Mouse (Mus musculus) liver, postnatal 0 days (tissue): Measurements from ENCODE around the gene Ddx42. TPM values are rescaled to one million over a fixed set of nuclear protein-coding genes. Genes with fewer than 3 reads are reported as not detected.

Experiments
- ATAC-seq: fragments of 200-750 bp; cut with Nextera tagmentation; 2 replicates; pipeline ENCODE4 v1.8.0; 2017; ENCODE audit warnings: mild to moderate bottlenecking, moderate library complexity
- DNase-seq: peaks from one replicate; pipeline ENCODE4 v3.0.0-alpha.2; 2016
- H3K27ac ChIP-seq: fragments of 300-500 bp; sonication (generic); 2 replicates; pipeline ENCODE4 v1.5.1; 2014; ENCODE audit warnings: antibody characterized with exemption, moderate library complexity, mild to moderate bottlenecking, low read depth
- H3K27me3 ChIP-seq: fragments of 300-500 bp; sonication (generic); 2 replicates; pipeline ENCODE4 v1.6.1; 2014; ENCODE audit warnings: low read length, control low read depth, mixed read lengths; ENCODE audit not compliant: insufficient read depth
- H3K36me3 ChIP-seq: fragments of 300-500 bp; sonication (generic); replicated peaks from 2 replicates; pipeline ENCODE4 v1.6.1; 2014; ENCODE audit warnings: mild to moderate bottlenecking, control low read depth, low read length, moderate library complexity, mixed read lengths; ENCODE audit not compliant: insufficient read depth
- H3K4me1 ChIP-seq: fragments of 300-500 bp; sonication (generic); 2 replicates; pipeline ENCODE4 v1.6.1; 2014; ENCODE audit warnings: antibody characterized with exemption, mild to moderate bottlenecking, control low read depth; ENCODE audit not compliant: insufficient read depth
- H3K4me2 ChIP-seq: fragments of 300-500 bp; sonication (generic); 2 replicates; pipeline ENCODE4 v1.6.1; 2014; ENCODE audit warnings: low read depth, mild to moderate bottlenecking, low read length, moderate library complexity, mixed read lengths
- H3K4me3 ChIP-seq: fragments of 300-500 bp; sonication (generic); 2 replicates; pipeline ENCODE4 v1.5.1; 2014; ENCODE audit warnings: low read depth, low read length
- H3K9ac ChIP-seq: fragments of 300-500 bp; sonication (generic); replicated peaks from 2 replicates; pipeline ENCODE4 v1.6.1; 2014; ENCODE audit warnings: mild to moderate bottlenecking, moderate library complexity
- H3K9me3 ChIP-seq: fragments of 300-500 bp; sonication (generic); 2 replicates; pipeline ENCODE4 v1.6.1; 2016; ENCODE audit warnings: mild to moderate bottlenecking, control low read depth, low read length, mixed read lengths
- CTCF ChIP-seq: sonication (generic); IDR thresholded peaks from 2 replicates; pipeline ENCODE4 v1.5.1; 2016; ENCODE audit warnings: antibody characterized with exemption, low read depth
- EP300 ChIP-seq: IDR thresholded peaks from 2 replicates; pipeline ENCODE4 v1.6.1; 2016; ENCODE audit warnings: antibody characterized with exemption, low read depth, mild to moderate bottlenecking
- WGBS: fragments of 180-500 bp; shearing (Covaris S2); extraction: QIAGEN DNeasy Blood & Tissue Kit; methylation state at CpG from one replicate; pipeline ENCODE4 v1.1.7; 2014; ENCODE audit not compliant: insufficient replicate concordance; 5-methylcytosine and 5-hydroxymethylcytosine counted together
- polyA plus RNA-seq: library from polyadenylated mRNA; unstranded; fragments of >200 nt; fragmentation: Nextera tagmentation; extraction: Ambion mirVana; gene quantifications from 2 replicates; pipeline ENCODE4 v1.2.1, GENCODE M21; 2015

Ddx42 gene
- polyA plus RNA-seq, 1 experiment from 2014 or later = 17.8 TPM

- no peak overlapping the region for H3K4me2 ChIP-seq
Observed at GRCm38 (mm10) chr11:106249326-106249725, 32.6 kb downstream of the Ddx42 start.

GRCm38 (mm10) chr11:106254767-106255166 lies 38.0 kb downstream of the Ddx42 start:
- Histone ChIP-seq H3K4me1 (peaks cover 21% of the 10 kb centered on the region), H3K4me3 (peak overlapping the region; percentile 96), H3K27me3 (no peaks in the 10 kb centered on the region), H3K9me3 (no peaks in the 10 kb centered on the region), H3K4me2 (peak overlapping the region; percentile 94), H3K27ac (peak overlapping the region; percentile 85; the same call in 1 of the 2 replicates), H3K36me3 (peaks cover 68% of the 10 kb centered on the region), H3K9ac (peak overlapping the region; percentile 88)
- ATAC-seq (no peak), DNase-seq (no peak)
- 21% methylated on average over 2 of the region's 2 CpGs for WGBS
- TF ChIP-seq EP300 (no peak), CTCF (no peak)

More at GRCm38 (mm10) chr11:106249326-106249725, 32.6 kb downstream of the Ddx42 start:
- no peak for ATAC-seq
- H3K9me3 ChIP-seq = no peaks in the 10 kb centered on the region
- H3K36me3 ChIP-seq = peaks cover 94% of the 10 kb centered on the region
- 71% methylated on average over 7 of the region's 7 CpGs for WGBS
- no peaks in the 10 kb centered on the region for H3K27me3 ChIP-seq
- H3K4me3 ChIP-seq = no peak overlapping the region
- DNase-seq = no peak
- H3K27ac ChIP-seq = no peak overlapping the region
- H3K4me1 ChIP-seq = no peaks in the 10 kb centered on the region
- no peak overlapping the region for H3K9ac ChIP-seq
- TF ChIP-seq EP300 = no peak
- no peak for TF ChIP-seq CTCF

DNA sequence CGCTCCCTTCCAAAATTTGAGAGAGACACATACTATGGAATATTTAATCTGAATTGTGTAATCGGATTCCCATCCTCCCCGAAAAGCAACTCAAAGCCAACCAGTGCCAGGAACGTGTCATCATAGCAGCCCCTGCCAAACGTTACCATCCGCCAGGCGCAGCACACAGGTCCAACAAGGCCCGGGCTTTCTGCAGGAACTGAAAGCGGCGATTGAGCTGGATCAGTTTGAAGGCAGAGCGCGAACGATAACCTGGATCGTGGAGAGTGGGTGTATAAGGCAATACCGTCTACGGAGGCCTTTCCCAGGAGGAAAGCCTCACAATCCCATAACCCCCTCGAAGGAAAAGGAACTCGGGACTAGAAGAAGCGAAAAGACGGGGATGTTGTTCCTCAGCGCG lies 38.4 kb downstream of the Ddx42 start:
- ATAC-seq (peak; percentile 20; the same call in 1 of the 2 replicates), DNase-seq (peak; percentile 52)
- no peak for TF ChIP-seq EP300
- no peak for TF ChIP-seq CTCF
- 1% methylated on average over 22 of the region's 22 CpGs for WGBS
- peak overlapping the region; percentile 88 for H3K9ac ChIP-seq
- H3K4me1 ChIP-seq = peaks cover 21% of the 10 kb centered on the region
- H3K4me3 ChIP-seq = peak overlapping the region; percentile 96
- peaks cover 64% of the 10 kb centered on the region for H3K36me3 ChIP-seq
- H3K4me2 ChIP-seq = peak overlapping the region; percentile 94
- no peaks in the 10 kb centered on the region for H3K27me3 ChIP-seq
- peak overlapping the region; percentile 85 for H3K27ac ChIP-seq
- H3K9me3 ChIP-seq = no peaks in the 10 kb centered on the region

- Histone ChIP-seq H3K36me3 (peaks cover 59% of the 10 kb centered on the region), H3K9ac (peak within 1 kb of the TSS; percentile 88), H3K4me2 (peak within 1 kb of the TSS; percentile 94), H3K27ac (peak within 1 kb of the TSS; percentile 85), H3K4me1 (peaks cover 21% of the 10 kb centered on the region), H3K4me3 (peak within 1 kb of the TSS; percentile 96), H3K27me3 (no peaks in the 10 kb centered on the region), H3K9me3 (no peaks in the 10 kb centered on the region)
- DNase-seq (peak; percentile 99), ATAC-seq (peak; percentile 97)
- TF ChIP-seq CTCF = peak; percentile 51
- no peak for TF ChIP-seq EP300
- WGBS = 0% methylated on average over 42 of the region's 42 CpGs
Observed at GRCm38 (mm10) chr11:106255685-106256451, 39.1 kb downstream of the Ddx42 start, which contains the start of the genes Ftsj3 and Psmc5. Gene Ftsj3, minus strand, starts transcription at chr11:106256079. Gene Psmc5, plus strand, starts transcription at chr11:106256154.

- Histone ChIP-seq H3K27me3 (no peaks in the 10 kb centered on the region), H3K4me3 (peak overlapping the region; percentile 96), H3K4me2 (peak overlapping the region; percentile 94), H3K4me1 (peaks cover 21% of the 10 kb centered on the region), H3K27ac (peak overlapping the region; percentile 85), H3K9ac (peak overlapping the region; percentile 88), H3K36me3 (peaks cover 59% of the 10 kb centered on the region), H3K9me3 (no peaks in the 10 kb centered on the region)
- no peak for ATAC-seq
- 59% methylated on average over 5 of the region's 5 CpGs for WGBS
- no peak for TF ChIP-seq EP300
- TF ChIP-seq CTCF = no peak
- DNase-seq = no peak
Observed at GRCm38 (mm10) chr11:106256775-106257174, 40.0 kb downstream of the Ddx42 start.

GRCm38 (mm10) chr11:106260826-106261450 lies 44.2 kb downstream of the Ddx42 start:
- H3K4me1 ChIP-seq = peaks cover 13% of the 10 kb centered on the region; the same call in 1 of the 2 replicates
- no peak for ATAC-seq
- no peak overlapping the region for H3K4me2 ChIP-seq
- TF ChIP-seq EP300 (no peak), CTCF (no peak)
- H3K4me3 ChIP-seq = no peak overlapping the region
- WGBS = 81% methylated on average over 14 of the region's 14 CpGs
- H3K27me3 ChIP-seq = no peaks in the 10 kb centered on the region
- H3K9me3 ChIP-seq = no peaks in the 10 kb centered on the region
- no peak for DNase-seq
- H3K36me3 ChIP-seq = peaks cover 72% of the 10 kb centered on the region
- no peak overlapping the region for H3K9ac ChIP-seq
- H3K27ac ChIP-seq = no peak overlapping the region
